ENCODE assay signal across 26 mouse cellular contexts in the genomic region with DNA sequence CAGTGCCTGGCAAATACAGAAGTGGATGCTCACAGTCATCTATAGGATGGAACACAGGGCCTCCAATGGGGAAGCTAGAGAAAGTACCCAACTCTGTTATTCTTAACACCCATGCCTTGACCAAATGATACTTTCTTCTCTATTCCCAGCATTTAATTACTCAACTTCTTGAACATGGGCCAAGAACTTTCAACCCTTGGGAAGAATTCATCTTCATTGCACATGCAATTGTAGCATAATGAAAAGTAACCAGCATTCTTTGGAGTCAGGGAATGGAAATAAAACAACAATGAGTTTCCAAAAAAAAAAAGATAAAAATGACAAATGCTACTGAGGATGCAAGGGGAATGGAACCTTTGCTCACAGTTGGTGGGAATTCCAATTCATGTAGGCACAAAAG.
"Had no signal": no experiment of that assay in that cellular context is flagged by ENCODE, and none has a peak within 500 bp of the region (broad histone marks: within the 10 kb centered on the region; RNA-seq: fewer than 3 reads in every experiment).

No protein-coding gene starts in this region.

- H3K9ac ChIP-seq: heart, embryonic 13.5 days; heart, embryonic 15.5 days; hindbrain, embryonic 13.5 days; hindbrain, embryonic 15.5 days; limb, embryonic 13.5 days; limb, embryonic 15.5 days; liver, embryonic 12.5 days; liver, embryonic 14.5 days had no signal

- DNase-seq: gastrocnemius, postnatal 14 days; gastrocnemius, postnatal 36 days; heart, adult 11 months; heart, adult 2 months; heart, postnatal 14 days; heart, postnatal 36 days; kidney, adult 11 months; kidney, adult 2 months; kidney, postnatal 10 days; kidney, postnatal 25 days; kidney, postnatal 4 days; layer of hippocampus, adult 9-11 months; layer of hippocampus, postnatal 36 days; left cerebral cortex, postnatal 4 days had no signal

- H3K4me2 ChIP-seq: heart, embryonic 11.5 days; heart, embryonic 13.5 days; heart, embryonic 15.5 days; hindbrain, embryonic 13.5 days; hindbrain, embryonic 15.5 days; limb, embryonic 13.5 days; limb, embryonic 15.5 days; liver, embryonic 12.5 days had no signal

- ATAC-seq: hindbrain, postnatal 0 days; intestine, embryonic 16.5 days; liver, embryonic 12.5 days had no signal

- H3K9me3 ChIP-seq: heart, embryonic 13.5 days; heart, embryonic 15.5 days; hindbrain, embryonic 13.5 days; hindbrain, embryonic 15.5 days; limb, embryonic 13.5 days; limb, embryonic 15.5 days; liver, embryonic 12.5 days had no signal

- H3K4me3 ChIP-seq: heart, adult 2 months; heart, embryonic 13.5 days; heart, embryonic 15.5 days; hindbrain, embryonic 13.5 days; hindbrain, embryonic 15.5 days; layer of hippocampus, adult 2 months; limb, embryonic 13.5 days; limb, embryonic 15.5 days; liver, embryonic 12.5 days had no signal

- H3K27me3 ChIP-seq: heart, embryonic 13.5 days; heart, embryonic 15.5 days; hindbrain, embryonic 13.5 days; hindbrain, embryonic 15.5 days; limb, embryonic 13.5 days; limb, embryonic 15.5 days; liver, embryonic 12.5 days had no signal

- H3K27ac ChIP-seq: heart, adult 2 months; heart, embryonic 13.5 days; heart, embryonic 15.5 days; hindbrain, embryonic 13.5 days; hindbrain, embryonic 15.5 days; hindbrain, postnatal 0 days; layer of hippocampus, adult 2 months; limb, embryonic 13.5 days; limb, embryonic 15.5 days; liver, embryonic 12.5 days; liver, embryonic 14.5 days had no signal

- H3K36me3 ChIP-seq: heart, embryonic 13.5 days; heart, embryonic 15.5 days; hindbrain, embryonic 13.5 days; hindbrain, embryonic 15.5 days; limb, embryonic 13.5 days; limb, embryonic 15.5 days; liver, embryonic 12.5 days had no signal

- H3K4me1 ChIP-seq: heart, embryonic 13.5 days; heart, embryonic 15.5 days; hindbrain, embryonic 13.5 days; hindbrain, embryonic 15.5 days; limb, embryonic 13.5 days; limb, embryonic 15.5 days; liver, embryonic 12.5 days had no signal
